Mouse (Mus musculus) yolk sac, embryonic 10.5 days (tissue): Measurements from ENCODE around the gene Brd1.
"Not testable (repeated sequence)": the region's sequence is repeated elsewhere in the genome, so short reads cannot be mapped to it uniquely, and the experiment has no call there.

Source experiments
- DNase-seq: peaks from one replicate; pipeline ENCODE4 v3.0.0-alpha.2; 2017; ENCODE audit warnings: low spot score

Gene Brd1

GRCm38 (mm10) chr15:88733834-88734571 lies at the start of gene Brd1:
Brd1 (minus strand) TSS chr15:88734233.
- DNase-seq, result peak; percentile 69

GRCm38 (mm10) chr15:88774630-88775029 lies 40.6 kb upstream of the Brd1 start:
- not testable (repeated sequence) for DNase-seq

GRCm38 (mm10) chr15:88768537-88768936 lies 34.5 kb upstream of the Brd1 start:
- peak; percentile 32 for DNase-seq

- DNase-seq, result not testable (repeated sequence)
Measured at GRCm38 (mm10) chr15:88766139-88766538, 32.1 kb upstream of the Brd1 start.

GRCm38 (mm10) chr15:88761551-88761950 lies 27.5 kb upstream of the Brd1 start:
- no peak for DNase-seq

GRCm38 (mm10) chr15:88758061-88758460 lies 24.0 kb upstream of the Brd1 start:
- DNase-seq, result peak; percentile 60

GRCm38 (mm10) chr15:88755761-88756160 lies 21.7 kb upstream of the Brd1 start:
- DNase-seq, result no peak

- DNase-seq, result no peak
Measured at GRCm38 (mm10) chr15:88754896-88755295, 20.9 kb upstream of the Brd1 start.

- DNase-seq, result no peak
Measured at GRCm38 (mm10) chr15:88752403-88752733, 18.3 kb upstream of the Brd1 start.

- DNase-seq, result peak; percentile 62
Measured at GRCm38 (mm10) chr15:88751564-88752402, 17.8 kb upstream of the Brd1 start, which contains the start of gene Zbed4. Zbed4 (plus strand) TSS chr15:88751660.

- DNase-seq, result peak; percentile 99
Measured at GRCm38 (mm10) chr15:88750677-88751563, 16.9 kb upstream of the Brd1 start.

GRCm38 (mm10) chr15:88750032-88750431 lies 16.0 kb upstream of the Brd1 start:
- DNase-seq, result no peak

GRCm38 (mm10) chr15:88749617-88750016 lies 15.6 kb upstream of the Brd1 start:
- peak; percentile 75 for DNase-seq

GRCm38 (mm10) chr15:88745926-88746325 lies 11.9 kb upstream of the Brd1 start:
- DNase-seq, result peak; percentile 81

- DNase-seq, result peak; percentile 78
Measured at GRCm38 (mm10) chr15:88745347-88745746, 11.3 kb upstream of the Brd1 start.

GRCm38 (mm10) chr15:88743371-88743770 lies 9.3 kb upstream of the Brd1 start:
- DNase-seq, result not testable (repeated sequence)

- no peak for DNase-seq
Measured at GRCm38 (mm10) chr15:88741366-88741765, 7.3 kb upstream of the Brd1 start.

GRCm38 (mm10) chr15:88738466-88738865 lies 4.4 kb upstream of the Brd1 start:
- no peak for DNase-seq

- DNase-seq, result no peak
Measured at GRCm38 (mm10) chr15:88736166-88736565, 2.1 kb upstream of the Brd1 start.

- peak; percentile 49 for DNase-seq
Measured at GRCm38 (mm10) chr15:88733041-88733751, 837 bp downstream of the Brd1 start.

GRCm38 (mm10) chr15:88732405-88733020 lies 1.5 kb downstream of the Brd1 start:
- DNase-seq, result no peak
